In genomic region chr5:140359930-140360674, GRCm38 (mm10) we compare ENCODE assay signal across 18 mouse cellular contexts. TPM values are rescaled to one million over a fixed set of nuclear protein-coding genes. Genes with fewer than 3 reads are reported as not detected.
DNase-seq lines count a peak whose midpoint lies in the region; ATAC-seq lines count a peak whose summit lies in the region.
"Had no signal": no experiment of that assay in that cellular context is flagged by ENCODE, and none has a peak within 500 bp of the region (broad histone marks: within the 10 kb centered on the region; RNA-seq: fewer than 3 reads in every experiment).

No protein-coding gene starts in this region.

- H3K27me3 ChIP-seq in kidney, embryonic 14.5 days (ENCODE audit: control insufficient read depth, insufficient read depth, low read length): no peaks in the 10 kb centered on the region
- no peaks in the 10 kb centered on the region for H3K27me3 ChIP-seq in intestine, embryonic 16.5 days (replicated peaks; ENCODE audit: control insufficient read depth, insufficient read depth, low read length)
- H3K27me3 ChIP-seq: embryonic facial prominence, embryonic 12.5 days; forebrain, embryonic 15.5 days had no signal

- H3K27ac ChIP-seq in kidney, embryonic 14.5 days (ENCODE audit: low read depth, low read length): no peak overlapping the region
- H3K27ac ChIP-seq in intestine, embryonic 16.5 days (ENCODE audit: low read length): peak overlapping the region; percentile 53
- H3K27ac ChIP-seq: embryonic facial prominence, embryonic 12.5 days; forebrain, embryonic 15.5 days; heart, embryonic 10.5 days had no signal

- H3K4me3 ChIP-seq in kidney, embryonic 14.5 days (ENCODE audit: low read length): no peak overlapping the region
- peak overlapping the region; percentile 34 for H3K4me3 ChIP-seq in intestine, embryonic 16.5 days (ENCODE audit: low read length)
- H3K4me3 ChIP-seq: embryonic facial prominence, embryonic 12.5 days; forebrain, embryonic 15.5 days; heart, embryonic 10.5 days had no signal

- 84% methylated on average over 14 of the region's 14 CpGs for WGBS in kidney, embryonic 14.5 days
- WGBS in intestine, embryonic 16.5 days: 63% methylated on average over 14 of the region's 14 CpGs

- no peak overlapping the region for H3K9ac ChIP-seq in kidney, embryonic 14.5 days (ENCODE audit: low read depth, low read length)
- peak overlapping the region; percentile 56 for H3K9ac ChIP-seq in intestine, embryonic 16.5 days (ENCODE audit: low read depth, low read length)
- H3K9ac ChIP-seq: embryonic facial prominence, embryonic 12.5 days; forebrain, embryonic 15.5 days; liver, postnatal 0 days had no signal

- ATAC-seq in kidney, embryonic 14.5 days (ENCODE audit: low FRiP score, low TSS enrichment): no peak
- peak; percentile 92 for ATAC-seq in intestine, embryonic 16.5 days
- ATAC-seq: forebrain, embryonic 15.5 days; hindbrain, embryonic 16.5 days; liver, postnatal 0 days had no signal

- no peak overlapping the region for H3K4me2 ChIP-seq in kidney, embryonic 14.5 days (replicated peaks; ENCODE audit: low read depth, low read length)
- H3K4me2 ChIP-seq in intestine, embryonic 16.5 days (ENCODE audit: low read depth, low read length): peak overlapping the region; percentile 24
- H3K4me2 ChIP-seq: embryonic facial prominence, embryonic 12.5 days; forebrain, embryonic 15.5 days had no signal

- peaks cover 21% of the 10 kb centered on the region; the same call in 1 of the 2 replicates for H3K36me3 ChIP-seq in kidney, embryonic 14.5 days (ENCODE audit: control insufficient read depth, insufficient read depth, low read length)
- peaks cover 8% of the 10 kb centered on the region for H3K36me3 ChIP-seq in intestine, embryonic 16.5 days (ENCODE audit: control insufficient read depth, insufficient read depth, low read length)

- peak; percentile 71 for DNase-seq in kidney, adult 11 months
- DNase-seq in kidney, adult 9 months: peak; percentile 76
- peak; percentile 82 to 84 for DNase-seq in kidney, postnatal 36 days
- no peak for DNase-seq in embryo, embryonic 10.5 days (ENCODE audit: low spot score)
- no peak for DNase-seq in heart, adult 18-20 months
- DNase-seq: cerebellum, adult 8-10 months; gastrocnemius, postnatal 25 days; heart, postnatal 14 days; liver, postnatal 0 days; lung, postnatal 10 days; retina, postnatal 1 day; thymus, adult 2 months had no signal

- no peaks in the 10 kb centered on the region for H3K4me1 ChIP-seq in kidney, embryonic 14.5 days (ENCODE audit: control insufficient read depth, insufficient read depth, low read length)
- no peaks in the 10 kb centered on the region for H3K4me1 ChIP-seq in intestine, embryonic 16.5 days (ENCODE audit: control insufficient read depth, insufficient read depth, low read length)
- H3K4me1 ChIP-seq: embryonic facial prominence, embryonic 12.5 days; forebrain, embryonic 15.5 days had no signal

- 0 out of 2 replicates have a peak, but pooled peaks cover 3% of the 10 kb centered on the region for H3K9me3 ChIP-seq in kidney, embryonic 14.5 days (ENCODE audit: control insufficient read depth, low read length)
- H3K9me3 ChIP-seq in intestine, embryonic 16.5 days (ENCODE audit: control insufficient read depth, low read length): 0 out of 2 replicates have a peak, but pooled peaks cover 2% of the 10 kb centered on the region
- H3K9me3 ChIP-seq: embryonic facial prominence, embryonic 12.5 days; forebrain, embryonic 15.5 days; heart, embryonic 10.5 days had no signal

RNA-seq across cellular contexts. Expression of gene Mrm2, which starts 28.4 kb away (rescaled TPM):
- polyA plus RNA-seq in kidney, embryonic 14.5 days (2014; fragmentation: Nextera tagmentation; extraction: Ambion mirVana): 19.5 and 22.0 TPM in 2 replicates
- 18.3 and 19.6 TPM in 2 replicates for polyA plus RNA-seq in intestine, embryonic 16.5 days (2015; fragmentation: Nextera tagmentation; extraction: Ambion mirVana)
- total RNA-seq in heart, adult 18-20 months (2021): 10 to 100 TPM; 13.7 to 14.4 TPM

RNA-seq across cellular contexts. Expression of gene Snx8, which starts 29.0 kb away (rescaled TPM):
- polyA plus RNA-seq in kidney, embryonic 14.5 days (2014; fragmentation: Nextera tagmentation; extraction: Ambion mirVana): 10.5 and 12.9 TPM in 2 replicates
- polyA plus RNA-seq in intestine, embryonic 16.5 days (2015; fragmentation: Nextera tagmentation; extraction: Ambion mirVana): 35.9 and 45.2 TPM in 2 replicates
- 10 to 100 TPM; 15.3 to 17.3 TPM for total RNA-seq in heart, adult 18-20 months (2021)

RNA-seq across cellular contexts. Expression of gene Nudt1, which starts 38.6 kb away (rescaled TPM):
- 53.7 and 61.4 TPM in 2 replicates for polyA plus RNA-seq in kidney, embryonic 14.5 days (2014; fragmentation: Nextera tagmentation; extraction: Ambion mirVana)
- polyA plus RNA-seq in intestine, embryonic 16.5 days (2015; fragmentation: Nextera tagmentation; extraction: Ambion mirVana): 48.6 and 48.8 TPM in 2 replicates
- 10 to 100 TPM; 10.1 to 13.0 TPM for total RNA-seq in heart, adult 18-20 months (2021)

RNA-seq across cellular contexts. Expression of gene Mad1l1, which starts 38.8 kb away (rescaled TPM):
- polyA plus RNA-seq in kidney, embryonic 14.5 days (2014; fragmentation: Nextera tagmentation; extraction: Ambion mirVana): 37.0 and 47.4 TPM in 2 replicates
- 31.4 and 34.1 TPM in 2 replicates for polyA plus RNA-seq in intestine, embryonic 16.5 days (2015; fragmentation: Nextera tagmentation; extraction: Ambion mirVana)
- total RNA-seq in heart, adult 18-20 months (2021): 1 to 10 TPM; 8.4 to 8.5 TPM

RNA-seq across cellular contexts. Expression of gene Eif3b, which starts 59.0 kb away (rescaled TPM):
- polyA plus RNA-seq in kidney, embryonic 14.5 days (2014; fragmentation: Nextera tagmentation; extraction: Ambion mirVana): 139 and 188 TPM in 2 replicates
- polyA plus RNA-seq in intestine, embryonic 16.5 days (2015; fragmentation: Nextera tagmentation; extraction: Ambion mirVana): 85.2 and 89.0 TPM in 2 replicates
- total RNA-seq in heart, adult 18-20 months (2021): 10 to 100 TPM; 97.4 to 97.6 TPM

Comparison
In these comparisons a context has a peak if more than half of its experiments do, and no peak if none do; other contexts are left out.
1. DNase-seq: peak in kidney, adult 11 months (single experiment), kidney, adult 9 months (single experiment) and kidney, postnatal 36 days (2 of 2); none in embryo, embryonic 10.5 days (single experiment) and heart, adult 18-20 months (0 of 2).